Mouse (Mus musculus): Measurements from ENCODE around the gene Dclk2. TPM values are rescaled to one million over a fixed set of nuclear protein-coding genes. Genes with fewer than 3 reads are reported as not detected.

Gene Dclk2
- total and polyA plus RNA-seq, 3 experiments = under 0.01 to 0.17 TPM; not detected in 1

GRCm38 (mm10) chr3:86884481-86884880, 36.2 kb downstream of the Dclk2 start:
- H3K27me3 ChIP-seq (ENCODE audit: control insufficient read depth in 1 of 2, insufficient read depth in 2 of 2, low read length in 2 of 2) = peaks cover 0 to 1% of the 10 kb centered on the region in 2 experiments; a peak in 1 of 4 replicates
- no peaks in the 10 kb centered on the region for H3K9me3 ChIP-seq (replicated peaks; ENCODE audit: insufficient read depth, low read length)
- no peak for TF ChIP-seq SIN3A (IDR thresholded peaks at IDR 0.05; ENCODE audit: low read length)
- TF ChIP-seq MYC (IDR thresholded peaks at IDR 0.05; ENCODE audit: low read depth, low read length) = no peak
- no peak for TF ChIP-seq E2F4 (IDR thresholded peaks at IDR 0.05; ENCODE audit: borderline replicate concordance, low read depth, low read length)
- no peak for TF ChIP-seq NELFE (IDR thresholded peaks at IDR 0.05; ENCODE audit: low read depth, low read length)
- no peak for TF ChIP-seq MAFK (IDR thresholded peaks at IDR 0.05; ENCODE audit: borderline replicate concordance, low read depth, low read length)
- no peak for TF ChIP-seq KAT2A (conservative IDR thresholded peaks at IDR 0.05; ENCODE audit: low read depth, low read length)
- no peak for TF ChIP-seq NRF1 (IDR thresholded peaks at IDR 0.05; ENCODE audit: insufficient read depth, low read depth, low read length, poor library complexity, severe bottlenecking)
- H3K27ac ChIP-seq (ENCODE audit: control insufficient read depth, low read depth, low read length) = no peak overlapping the region
- H3K9ac ChIP-seq (ENCODE audit: control insufficient read depth, low read depth, low read length, poor library complexity, severe bottlenecking) = no peak overlapping the region
- H3K4me1 ChIP-seq (ENCODE audit: control insufficient read depth in 1 of 2, insufficient read depth in 2 of 2, low read length in 2 of 2) = no peaks in the 10 kb centered on the region
- H3K79me2 ChIP-seq (ENCODE audit: control insufficient read depth, insufficient read depth, low read length, poor library complexity) = no peaks in the 10 kb centered on the region
- DNase-seq (ENCODE audit: low read depth, low spot score) = no peak
- H3K4me3 ChIP-seq (ENCODE audit: control insufficient read depth in 1 of 2, insufficient read depth in 1 of 2, low read depth in 2 of 2, low read length in 2 of 2) = no peak overlapping the region
- no peaks in the 10 kb centered on the region for H3K36me3 ChIP-seq (ENCODE audit: control insufficient read depth in 1 of 2, insufficient read depth in 2 of 2, low read length in 2 of 2)

- no peaks in the 10 kb centered on the region for H3K79me2 ChIP-seq (ENCODE audit: control insufficient read depth, insufficient read depth, low read length, poor library complexity)
- H3K36me3 ChIP-seq (ENCODE audit: control insufficient read depth in 1 of 2, insufficient read depth in 2 of 2, low read length in 2 of 2) = no peaks in the 10 kb centered on the region
- no peak overlapping the region for H3K9ac ChIP-seq (ENCODE audit: control insufficient read depth, low read depth, low read length, poor library complexity, severe bottlenecking)
- no peaks in the 10 kb centered on the region for H3K4me1 ChIP-seq (ENCODE audit: control insufficient read depth in 1 of 2, insufficient read depth in 2 of 2, low read length in 2 of 2)
- H3K4me3 ChIP-seq (ENCODE audit: control insufficient read depth in 1 of 2, insufficient read depth in 1 of 2, low read depth in 2 of 2, low read length in 2 of 2) = no peak overlapping the region
- no peak overlapping the region for H3K27ac ChIP-seq (ENCODE audit: control insufficient read depth, low read depth, low read length)
- H3K27me3 ChIP-seq (ENCODE audit: control insufficient read depth in 1 of 2, insufficient read depth in 2 of 2, low read length in 2 of 2) = peaks cover 0 to 1% of the 10 kb centered on the region in 2 experiments; a peak in 1 of 4 replicates
- TF ChIP-seq RCOR1 (IDR thresholded peaks at IDR 0.05; ENCODE audit: low read depth, low read length) (no peak), TBP (IDR thresholded peaks at IDR 0.05; ENCODE audit: low read depth, low read length) (no peak), UBTF (IDR thresholded peaks at IDR 0.05; ENCODE audit: borderline replicate concordance, insufficient read depth, low read depth, low read length) (no peak), ETS1 (IDR thresholded peaks at IDR 0.05; ENCODE audit: low read depth, low read length) (no peak), MAZ (IDR thresholded peaks at IDR 0.05; ENCODE audit: low read depth, low read length) (no peak), GATA1 (IDR thresholded peaks at IDR 0.05; ENCODE audit: low read depth, low read length) (no peak), POLR2AphosphoS2 (IDR thresholded peaks at IDR 0.05; ENCODE audit: low read length) (no peak), TAL1 (IDR thresholded peaks at IDR 0.05; ENCODE audit: low read length) (no peak), KAT2A (conservative IDR thresholded peaks at IDR 0.05; ENCODE audit: low read depth, low read length) (no peak), MAFK (IDR thresholded peaks at IDR 0.05; ENCODE audit: borderline replicate concordance, low read depth, low read length) (no peak), JUND (IDR thresholded peaks at IDR 0.05; ENCODE audit: low read depth, low read length) (no peak), CHD1 (IDR thresholded peaks at IDR 0.05; ENCODE audit: low read depth, low read length) (no peak), POLR2AphosphoS5 (IDR thresholded peaks at IDR 0.05; ENCODE audit: borderline replicate concordance, low read depth, low read length) (no peak), SMC3 (IDR thresholded peaks at IDR 0.05; ENCODE audit: low read depth, low read length) (no peak), E2F4 (IDR thresholded peaks at IDR 0.05; ENCODE audit: borderline replicate concordance, low read depth, low read length) (no peak), BHLHE40 (IDR thresholded peaks at IDR 0.05; ENCODE audit: borderline replicate concordance, low read depth, low read length) (no peak), NRF1 (IDR thresholded peaks at IDR 0.05; ENCODE audit: insufficient read depth, low read depth, low read length, poor library complexity, severe bottlenecking) (no peak)
- no peaks in the 10 kb centered on the region for H3K9me3 ChIP-seq (replicated peaks; ENCODE audit: insufficient read depth, low read length)
- DNase-seq (ENCODE audit: low read depth, low spot score) = no peak
These were observed 36.7 kb downstream of the Dclk2 start for GRCm38 (mm10) chr3:86883985-86884384.
